Mouse (Mus musculus) spleen, adult 2 months (tissue): ENCODE measurements around the gene Hpd. TPM values are rescaled to one million over a fixed set of nuclear protein-coding genes. Genes with fewer than 3 reads are reported as not detected.

Source experiments
- DNase-seq, 2 experiments: peaks; one replicate each; pipeline versions ENCODE4 v3.0.0 to v3.0.0-alpha.2; 2012 to 2021; ENCODE audit warnings: low spot score in 2 of 2, low read depth in 1 of 2
- H3K27ac ChIP-seq: fragments of 200-500 bp; 2 replicates; pipeline ENCODE4 v1.5.1; 2012; ENCODE audit warnings: low read length, inconsistent platforms; ENCODE audit not compliant: insufficient read depth
- H3K27me3 ChIP-seq: fragments of 200-500 bp; 2 replicates; pipeline ENCODE4 v1.6.1; 2012; ENCODE audit warnings: mild to moderate bottlenecking, moderate library complexity, low read length, inconsistent platforms; ENCODE audit not compliant: control insufficient read depth, insufficient read depth
- H3K36me3 ChIP-seq: fragments of 200-500 bp; 2 replicates; pipeline ENCODE4 v1.6.1; 2012; ENCODE audit warnings: mild to moderate bottlenecking, low read length, inconsistent platforms; ENCODE audit not compliant: control insufficient read depth, insufficient read depth
- H3K4me1 ChIP-seq: fragments of 200-500 bp; 2 replicates; pipeline ENCODE4 v1.6.1; 2011; ENCODE audit warnings: inconsistent platforms; ENCODE audit not compliant: control insufficient read depth, insufficient read depth, insufficient read length
- H3K4me3 ChIP-seq: fragments of 200-500 bp; 2 replicates; pipeline ENCODE4 v1.5.1; 2011; ENCODE audit warnings: mild to moderate bottlenecking, inconsistent platforms; ENCODE audit not compliant: insufficient read depth, insufficient read length; ENCODE audit errors: extremely low read depth
- CTCF ChIP-seq: fragments of 200-500 bp; IDR thresholded peaks from 2 replicates; pipeline ENCODE4 v1.5.1; 2011; ENCODE audit warnings: mild to moderate bottlenecking, inconsistent platforms; ENCODE audit not compliant: insufficient read depth, insufficient read length, insufficient replicate concordance; ENCODE audit errors: extremely low read depth
- POLR2A ChIP-seq: fragments of 200-500 bp; IDR thresholded peaks from 2 replicates; pipeline ENCODE4 v1.6.1; 2011; ENCODE audit warnings: low read depth, low read length, inconsistent platforms
- WGBS: fragments of 180-500 bp; shearing (Covaris S2); methylation state at CpG from one replicate; pipeline ENCODE4 v1.1.7; 2018; 5-methylcytosine and 5-hydroxymethylcytosine counted together
- polyA plus RNA-seq: library from polyadenylated mRNA; depleted of rRNA; stranded (reverse); fragments of >200 nt; gene quantifications from 2 replicates; pipeline ENCODE4 v1.2.3, GENCODE M21; 2012

Hpd gene
- polyA plus RNA-seq, 1 experiment, result 0.37 TPM

DNA sequence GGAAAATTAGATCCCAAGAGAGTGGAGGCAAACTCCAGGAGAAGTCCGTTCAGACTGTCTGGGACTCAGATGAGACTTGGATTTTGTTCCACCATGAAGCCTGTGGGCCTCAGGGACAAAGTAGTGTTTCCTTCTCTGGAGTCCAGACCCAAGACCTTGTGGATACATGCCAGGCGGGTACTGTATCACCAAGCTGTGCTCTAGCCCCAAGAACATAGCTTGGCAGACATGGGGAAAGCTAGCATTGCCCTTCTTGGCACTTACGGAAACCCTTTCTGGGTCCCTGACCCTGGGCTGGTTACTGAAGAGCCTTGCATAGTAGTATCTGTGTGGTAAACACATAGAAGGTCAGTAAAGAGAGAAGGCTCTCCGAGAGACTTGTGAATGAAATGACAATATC lies 23.1 kb downstream of the Hpd start:
- WGBS, result 94% methylated on average over 4 of the region's 4 CpGs
- Histone ChIP-seq H3K27me3 (no peaks in the 10 kb centered on the region), H3K4me1 (no peaks in the 10 kb centered on the region), H3K27ac (no peak overlapping the region), H3K36me3 (peaks cover 66% of the 10 kb centered on the region), H3K4me3 (no peak overlapping the region)
- no peak for DNase-seq
- TF ChIP-seq POLR2A (no peak), CTCF (no peak)

DNA sequence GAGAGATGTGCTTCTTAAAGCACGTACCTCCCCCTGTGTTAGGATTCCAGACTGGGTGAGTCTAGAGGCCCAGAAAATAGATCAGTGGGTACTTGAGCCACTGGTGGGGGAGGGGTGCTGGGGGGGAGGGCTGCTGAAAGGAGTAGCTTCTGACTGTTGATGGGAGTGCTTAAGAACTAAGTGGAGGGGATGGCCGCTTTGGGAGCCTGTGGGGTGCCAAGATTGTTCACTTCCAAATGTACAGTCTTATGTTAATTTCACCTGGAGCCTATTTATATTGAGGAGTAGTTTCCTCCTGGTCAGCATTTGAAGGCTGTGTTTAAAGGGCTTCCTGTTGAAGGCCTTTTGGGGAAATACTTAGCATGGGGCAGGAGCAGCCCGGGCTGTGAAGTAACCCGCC lies 24.6 kb downstream of the Hpd start:
- Histone ChIP-seq H3K36me3 (peaks cover 55% of the 10 kb centered on the region), H3K4me1 (no peaks in the 10 kb centered on the region), H3K27me3 (no peaks in the 10 kb centered on the region), H3K27ac (no peak overlapping the region), H3K4me3 (no peak overlapping the region)
- DNase-seq, result no peak
- TF ChIP-seq POLR2A (no peak), CTCF (no peak)
- 92% methylated on average over 4 of the region's 4 CpGs for WGBS

DNA sequence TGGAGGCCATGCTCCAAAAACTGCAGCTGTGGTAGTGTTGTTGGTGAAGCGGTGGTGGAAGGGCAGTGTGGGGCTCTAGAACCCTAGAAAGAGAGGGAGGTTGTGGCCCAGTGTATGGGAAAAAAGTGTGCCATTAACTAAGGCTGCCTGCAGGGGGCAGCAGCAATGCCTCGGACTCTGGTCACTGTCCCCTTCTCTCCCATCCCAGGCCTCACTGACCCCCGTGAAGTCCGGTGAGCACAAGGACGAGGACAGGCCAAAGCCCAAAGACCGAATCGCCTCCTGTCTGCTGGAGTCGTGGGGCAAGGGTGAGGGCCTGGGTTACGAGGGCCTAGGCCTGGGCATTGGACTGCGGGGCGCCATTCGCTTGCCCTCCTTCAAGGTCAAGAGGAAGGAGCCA lies 25.8 kb downstream of the Hpd start:
- no peak for DNase-seq
- H3K27ac ChIP-seq, result no peak overlapping the region
- 95% methylated on average over 12 of the region's 12 CpGs for WGBS
- TF ChIP-seq CTCF (peak; percentile 39; the same call in 1 of the 2 replicates), POLR2A (no peak)
- H3K4me1 ChIP-seq, result peaks cover 5% of the 10 kb centered on the region; the same call in 1 of the 2 replicates
- H3K27me3 ChIP-seq, result no peaks in the 10 kb centered on the region
- H3K36me3 ChIP-seq, result peaks cover 55% of the 10 kb centered on the region
- no peak overlapping the region for H3K4me3 ChIP-seq

DNA sequence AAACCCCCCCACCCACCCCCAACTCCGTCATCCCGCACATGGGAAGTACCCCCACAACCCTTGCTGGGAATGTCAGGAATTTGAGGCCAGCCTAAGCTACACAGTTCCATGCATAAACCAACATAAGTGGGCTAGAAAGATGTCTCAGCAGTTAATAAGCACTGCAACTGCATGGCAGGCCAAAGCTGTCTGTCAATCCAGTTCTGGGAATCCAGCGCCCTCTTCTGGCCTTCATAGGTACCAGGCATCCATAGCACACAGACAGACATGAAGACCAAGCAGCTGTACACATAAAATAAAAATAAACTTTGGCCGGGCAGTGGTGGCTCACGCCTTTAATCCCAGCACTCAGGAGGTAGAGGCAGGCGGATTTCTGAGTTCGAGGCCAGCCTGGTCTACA lies 27.1 kb downstream of the Hpd start:
- 46% methylated on average over 7 of the region's 7 CpGs for WGBS
- peak; percentile 73 to 76 for DNase-seq
- peaks cover 44% of the 10 kb centered on the region for H3K36me3 ChIP-seq

DNA sequence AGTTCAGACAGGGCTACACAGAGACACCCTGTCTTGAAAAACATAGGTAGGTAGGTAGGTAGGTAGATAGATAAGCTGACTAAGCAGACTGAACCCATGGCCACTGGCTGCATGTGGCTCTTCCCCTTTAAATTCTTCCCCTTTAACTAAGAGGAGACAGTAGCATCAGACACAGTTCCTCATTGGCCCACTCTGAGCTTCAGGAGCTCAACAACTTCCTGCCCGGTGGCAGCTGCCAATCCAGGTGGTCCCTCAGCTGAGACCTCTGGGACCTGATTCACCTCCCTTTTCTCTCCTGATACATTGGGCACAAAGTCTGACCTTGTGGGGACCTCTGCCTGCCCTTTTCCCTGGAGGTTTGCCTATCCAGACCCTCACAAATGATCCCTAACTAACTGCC lies 29.6 kb downstream of the Hpd start:
- TF ChIP-seq POLR2A, result no peak
- no peak for TF ChIP-seq CTCF
- Histone ChIP-seq H3K4me1 (peaks cover 20% of the 10 kb centered on the region; the same call in 1 of the 2 replicates), H3K4me3 (no peak overlapping the region), H3K36me3 (peaks cover 34% of the 10 kb centered on the region), H3K27me3 (no peaks in the 10 kb centered on the region), H3K27ac (no peak overlapping the region)
- WGBS, result 20% methylated on average over 1 of the region's 1 CpGs
- DNase-seq, result no peak

More for the DNA sequence above, 27.1 kb downstream of the Hpd start:
- peak; percentile 83; the same call in 1 of the 2 replicates for TF ChIP-seq CTCF
- TF ChIP-seq POLR2A, result no peak
- peaks cover 10% of the 10 kb centered on the region; the same call in 1 of the 2 replicates for H3K4me1 ChIP-seq
- no peak overlapping the region for H3K4me3 ChIP-seq
- H3K27me3 ChIP-seq, result no peaks in the 10 kb centered on the region
- H3K27ac ChIP-seq, result no peak overlapping the region

DNA sequence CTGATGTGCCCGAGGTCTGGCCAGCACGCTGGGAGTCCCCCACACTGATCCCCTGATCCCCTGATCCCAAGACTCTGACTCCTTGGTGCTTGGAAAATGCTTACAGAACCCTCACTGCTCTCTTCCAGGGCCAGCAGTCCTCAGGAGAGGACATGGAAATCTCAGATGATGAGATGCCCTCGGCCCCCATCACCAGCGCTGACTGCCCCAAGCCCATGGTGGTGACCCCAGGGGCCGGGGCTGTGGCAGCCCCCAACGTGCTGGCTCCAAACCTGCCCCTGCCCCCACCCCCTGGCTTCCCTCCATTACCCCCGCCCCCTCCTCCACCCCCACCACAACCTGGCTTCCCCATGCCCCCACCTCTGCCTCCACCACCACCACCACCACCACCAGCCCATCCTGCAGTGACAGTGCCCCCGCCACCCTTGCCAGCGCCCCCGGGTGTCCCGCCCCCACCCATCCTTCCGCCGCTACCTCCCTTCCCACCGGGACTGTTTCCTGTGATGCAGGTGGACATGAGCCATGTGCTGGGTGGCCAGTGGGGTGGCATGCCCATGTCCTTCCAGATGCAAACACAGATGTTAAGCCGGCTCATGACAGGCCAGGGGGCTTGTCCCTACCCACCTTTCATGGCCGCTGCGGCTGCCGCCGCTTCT lies 30.7 kb downstream of the Hpd start:
- TF ChIP-seq CTCF (no peak), POLR2A (no peak)
- Histone ChIP-seq H3K27ac (peak overlapping the region; percentile 58), H3K4me1 (peaks cover 20% of the 10 kb centered on the region; the same call in 1 of the 2 replicates), H3K4me3 (no peak overlapping the region), H3K36me3 (peaks cover 33% of the 10 kb centered on the region), H3K27me3 (no peaks in the 10 kb centered on the region)
- 88% methylated on average over 19 of the region's 19 CpGs for WGBS
- no peak for DNase-seq

DNA sequence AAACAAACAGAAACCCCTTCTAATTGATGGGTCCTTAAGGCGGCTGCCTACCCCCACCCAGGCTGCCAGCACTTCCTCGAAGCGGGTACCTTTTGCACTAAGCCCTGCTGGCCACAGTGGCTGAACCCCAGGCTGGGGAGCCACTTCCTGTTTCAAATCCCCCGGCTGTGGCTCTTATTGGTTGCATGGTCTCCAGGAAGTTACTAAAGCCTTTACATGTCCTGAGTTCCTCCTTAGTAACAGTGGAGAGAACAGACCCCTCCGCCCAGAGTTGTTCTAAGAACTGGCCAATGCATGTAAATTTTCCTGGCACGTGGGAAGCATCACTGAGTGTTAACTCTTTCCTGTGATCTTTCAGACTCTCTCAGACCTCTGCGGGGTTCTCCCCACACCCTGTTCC lies 31.4 kb downstream of the Hpd start:
- WGBS, result 4% methylated on average over 7 of the region's 7 CpGs
- H3K36me3 ChIP-seq, result peaks cover 36% of the 10 kb centered on the region
- peak; percentile 17; the same call in 1 of the 2 replicates for TF ChIP-seq POLR2A
- TF ChIP-seq CTCF, result no peak
- peak overlapping the region; percentile 91 for H3K27ac ChIP-seq
- peak overlapping the region; percentile 35; the same call in 1 of the 2 replicates for H3K4me3 ChIP-seq
- no peaks in the 10 kb centered on the region for H3K27me3 ChIP-seq
- DNase-seq, result peak; percentile 85 to 86
- H3K4me1 ChIP-seq, result peaks cover 20% of the 10 kb centered on the region; the same call in 1 of the 2 replicates
